Mouse (Mus musculus): ENCODE results near the gene Ptpa.

DNA sequence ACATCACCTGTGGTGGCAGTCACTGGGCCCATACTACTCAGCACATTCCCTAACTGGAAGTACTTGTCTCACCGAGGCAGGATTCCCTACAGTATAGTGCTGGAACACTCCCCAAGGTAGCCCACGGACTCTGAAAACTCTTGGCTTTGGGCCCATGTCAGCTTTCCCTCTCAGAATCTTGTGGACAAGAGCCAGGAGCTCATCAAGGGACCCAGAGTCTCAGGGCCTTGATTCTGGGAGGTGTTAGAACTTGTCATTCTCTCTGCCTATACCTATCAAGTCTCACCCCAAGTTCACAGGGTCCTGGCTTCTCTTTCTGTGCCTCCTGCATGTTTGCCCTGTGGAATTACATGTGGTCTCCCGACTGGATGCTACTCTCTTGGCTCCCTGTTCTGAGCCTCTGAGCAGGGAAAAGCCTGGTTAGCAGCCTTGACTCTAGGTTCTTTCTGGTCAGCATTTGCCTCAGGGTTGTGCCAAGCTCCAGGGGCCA lies 24.4 kb downstream of the Ptpa start:
- TF ChIP-seq POLR2A (IDR thresholded peaks at IDR 0.05; ENCODE audit: insufficient read depth, low read length) (no peak), EP300 (IDR thresholded peaks at IDR 0.05; ENCODE audit: insufficient read depth, low read depth, low read length) (no peak)

All from ES-Bruce4 (cell line).